Mouse (Mus musculus): ENCODE data around the gene Pltp. TPM values are rescaled to one million over a fixed set of nuclear protein-coding genes. Genes with fewer than 3 reads are reported as not detected.

Gene Pltp
- polyA plus RNA-seq, 1 experiment: 39.6 TPM

- peak; percentile 100 for DNase-seq
- WGBS: 1% methylated on average over 32 of the region's 32 CpGs
- no peaks in the 10 kb centered on the region for H3K27me3 ChIP-seq (replicated peaks; ENCODE audit: control insufficient read depth, insufficient read depth, low read length)
- peaks cover 3% of the 10 kb centered on the region; the same call in 1 of the 2 replicates for H3K36me3 ChIP-seq (ENCODE audit: control insufficient read depth, insufficient read depth, low read length)
- H3K4me1 ChIP-seq (ENCODE audit: control insufficient read depth, insufficient read depth, low read length): no peaks in the 10 kb centered on the region; the same call in 1 of the 2 replicates
- no peak for TF ChIP-seq CTCF (conservative IDR thresholded peaks at IDR 0.05; ENCODE audit: insufficient read depth, insufficient read length, low read depth, low read length)
- peak; percentile 91 for TF ChIP-seq POLR2A (IDR thresholded peaks at IDR 0.05; ENCODE audit: low read depth, low read length)
- H3K4me3 ChIP-seq (ENCODE audit: insufficient read depth, low read depth, low read length): peak within 1 kb of the TSS; percentile 70
- H3K27ac ChIP-seq (ENCODE audit: insufficient read depth, low read depth, low read length): peak within 1 kb of the TSS; percentile 33; the same call in 1 of the 2 replicates
Observed at GRCm38 (mm10) chr2:164822636-164823165, 34.8 kb downstream of the Pltp start, which contains the start of gene Zswim1. TSS of gene Zswim1 (plus strand) at chr2:164822686.

- Histone ChIP-seq H3K4me3 (ENCODE audit: insufficient read depth, low read depth, low read length) (no peak overlapping the region), H3K4me1 (ENCODE audit: control insufficient read depth, insufficient read depth, low read length) (no peaks in the 10 kb centered on the region; the same call in 1 of the 2 replicates), H3K27me3 (replicated peaks; ENCODE audit: control insufficient read depth, insufficient read depth, low read length) (no peaks in the 10 kb centered on the region), H3K36me3 (ENCODE audit: control insufficient read depth, insufficient read depth, low read length) (peaks cover 3% of the 10 kb centered on the region; the same call in 1 of the 2 replicates), H3K27ac (ENCODE audit: insufficient read depth, low read depth, low read length) (no peak overlapping the region)
- 90% methylated on average over 6 of the region's 6 CpGs for WGBS
- TF ChIP-seq POLR2A (IDR thresholded peaks at IDR 0.05; ENCODE audit: low read depth, low read length) (no peak), CTCF (conservative IDR thresholded peaks at IDR 0.05; ENCODE audit: insufficient read depth, insufficient read length, low read depth, low read length) (no peak)
- DNase-seq: no peak
Observed at GRCm38 (mm10) chr2:164821060-164821459, 36.5 kb downstream of the Pltp start.

GRCm38 (mm10) chr2:164817703-164818102 lies 39.8 kb downstream of the Pltp start:
- no peak overlapping the region for H3K27ac ChIP-seq (ENCODE audit: insufficient read depth, low read depth, low read length)
- H3K36me3 ChIP-seq (ENCODE audit: control insufficient read depth, insufficient read depth, low read length): no peaks in the 10 kb centered on the region
- WGBS: 81% methylated on average over 5 of the region's 5 CpGs
- H3K4me1 ChIP-seq (ENCODE audit: control insufficient read depth, insufficient read depth, low read length): no peaks in the 10 kb centered on the region; the same call in 1 of the 2 replicates
- no peak for DNase-seq
- no peaks in the 10 kb centered on the region for H3K27me3 ChIP-seq (replicated peaks; ENCODE audit: control insufficient read depth, insufficient read depth, low read length)
- TF ChIP-seq POLR2A (IDR thresholded peaks at IDR 0.05; ENCODE audit: low read depth, low read length): no peak
- no peak for TF ChIP-seq CTCF (conservative IDR thresholded peaks at IDR 0.05; ENCODE audit: insufficient read depth, insufficient read length, low read depth, low read length)
- no peak overlapping the region for H3K4me3 ChIP-seq (ENCODE audit: insufficient read depth, low read depth, low read length)

GRCm38 (mm10) chr2:164817206-164817605 lies 40.3 kb downstream of the Pltp start:
- Histone ChIP-seq H3K4me1 (ENCODE audit: control insufficient read depth, insufficient read depth, low read length) (no peaks in the 10 kb centered on the region), H3K4me3 (ENCODE audit: insufficient read depth, low read depth, low read length) (no peak overlapping the region), H3K36me3 (ENCODE audit: control insufficient read depth, insufficient read depth, low read length) (no peaks in the 10 kb centered on the region), H3K27ac (ENCODE audit: insufficient read depth, low read depth, low read length) (no peak overlapping the region), H3K27me3 (replicated peaks; ENCODE audit: control insufficient read depth, insufficient read depth, low read length) (no peaks in the 10 kb centered on the region)
- DNase-seq: no peak
- 85% methylated on average over 6 of the region's 6 CpGs for WGBS
- TF ChIP-seq POLR2A (IDR thresholded peaks at IDR 0.05; ENCODE audit: low read depth, low read length) (no peak), CTCF (conservative IDR thresholded peaks at IDR 0.05; ENCODE audit: insufficient read depth, insufficient read length, low read depth, low read length) (no peak)

- 93% methylated on average over 8 of the region's 8 CpGs for WGBS
- Histone ChIP-seq H3K36me3 (ENCODE audit: control insufficient read depth, insufficient read depth, low read length) (no peaks in the 10 kb centered on the region), H3K27ac (ENCODE audit: insufficient read depth, low read depth, low read length) (no peak overlapping the region), H3K4me3 (ENCODE audit: insufficient read depth, low read depth, low read length) (no peak overlapping the region), H3K27me3 (replicated peaks; ENCODE audit: control insufficient read depth, insufficient read depth, low read length) (no peaks in the 10 kb centered on the region), H3K4me1 (ENCODE audit: control insufficient read depth, insufficient read depth, low read length) (no peaks in the 10 kb centered on the region)
- no peak for TF ChIP-seq POLR2A (IDR thresholded peaks at IDR 0.05; ENCODE audit: low read depth, low read length)
- no peak for TF ChIP-seq CTCF (conservative IDR thresholded peaks at IDR 0.05; ENCODE audit: insufficient read depth, insufficient read length, low read depth, low read length)
- no peak for DNase-seq
Observed at GRCm38 (mm10) chr2:164815821-164816220, 41.7 kb downstream of the Pltp start.

- DNase-seq: no peak
- WGBS: 87% methylated on average over 5 of the region's 5 CpGs
- Histone ChIP-seq H3K4me3 (ENCODE audit: insufficient read depth, low read depth, low read length) (no peak overlapping the region), H3K4me1 (ENCODE audit: control insufficient read depth, insufficient read depth, low read length) (no peaks in the 10 kb centered on the region), H3K27ac (ENCODE audit: insufficient read depth, low read depth, low read length) (no peak overlapping the region), H3K27me3 (replicated peaks; ENCODE audit: control insufficient read depth, insufficient read depth, low read length) (no peaks in the 10 kb centered on the region), H3K36me3 (ENCODE audit: control insufficient read depth, insufficient read depth, low read length) (no peaks in the 10 kb centered on the region)
- TF ChIP-seq CTCF (conservative IDR thresholded peaks at IDR 0.05; ENCODE audit: insufficient read depth, insufficient read length, low read depth, low read length) (no peak), POLR2A (IDR thresholded peaks at IDR 0.05; ENCODE audit: low read depth, low read length) (no peak)
Observed at GRCm38 (mm10) chr2:164815348-164815747, 42.2 kb downstream of the Pltp start.

- no peaks in the 10 kb centered on the region for H3K36me3 ChIP-seq (ENCODE audit: control insufficient read depth, insufficient read depth, low read length)
- H3K4me3 ChIP-seq (ENCODE audit: insufficient read depth, low read depth, low read length): no peak overlapping the region
- H3K27ac ChIP-seq (ENCODE audit: insufficient read depth, low read depth, low read length): no peak overlapping the region
- no peaks in the 10 kb centered on the region for H3K4me1 ChIP-seq (ENCODE audit: control insufficient read depth, insufficient read depth, low read length)
- no peaks in the 10 kb centered on the region for H3K27me3 ChIP-seq (replicated peaks; ENCODE audit: control insufficient read depth, insufficient read depth, low read length)
- DNase-seq: peak; percentile 38
- 36% methylated on average over 2 of the region's 2 CpGs for WGBS
- TF ChIP-seq POLR2A (IDR thresholded peaks at IDR 0.05; ENCODE audit: low read depth, low read length) (no peak), CTCF (conservative IDR thresholded peaks at IDR 0.05; ENCODE audit: insufficient read depth, insufficient read length, low read depth, low read length) (no peak)
Observed at GRCm38 (mm10) chr2:164813557-164813956, 44.0 kb downstream of the Pltp start.

Data from kidney, adult 2 months (tissue).